In genomic region chr13:113616751-113617337, GRCm38 (mm10) we compare ENCODE assay signal across 8 mouse cellular contexts. TPM values are rescaled to one million over a fixed set of nuclear protein-coding genes. Genes with fewer than 3 reads are reported as not detected.
DNase-seq lines count a peak whose midpoint lies in the region; ATAC-seq and TF ChIP-seq lines count a peak whose summit lies in the region.

No protein-coding gene starts in this region.

- TF ChIP-seq EP300 in liver, embryonic 14.5 days (IDR thresholded peaks at IDR 0.05; ENCODE audit: low read depth) = no peak

- WGBS in lung, embryonic 16.5 days = 50% methylated on average over 24 of the region's 24 CpGs
- 63% methylated on average over 24 of the region's 24 CpGs for WGBS in embryonic facial prominence, embryonic 10.5 days
- 55% methylated on average over 24 of the region's 24 CpGs for WGBS in hindbrain, embryonic 13.5 days
- WGBS in liver, embryonic 14.5 days (ENCODE audit: insufficient replicate concordance) = 61% methylated on average over 24 of the region's 24 CpGs

- TF ChIP-seq CTCF in liver, embryonic 14.5 days (IDR thresholded peaks at IDR 0.05; ENCODE audit: low read depth) = 0 out of 2 replicates have a peak, but pooled peaks have one; percentile 0

- no peak for ATAC-seq in lung, embryonic 16.5 days (ENCODE audit: low read depth)
- 0 out of 2 replicates have a peak, but pooled peaks have one; percentile 2 for ATAC-seq in hindbrain, embryonic 13.5 days (ENCODE audit: low FRiP score)
- ATAC-seq in liver, embryonic 14.5 days (ENCODE audit: insufficient read depth) = no peak

- no peaks in the 10 kb centered on the region for H3K9me3 ChIP-seq in lung, embryonic 16.5 days (ENCODE audit: control insufficient read depth, low read length)
- H3K9me3 ChIP-seq in embryonic facial prominence, embryonic 10.5 days = no peaks in the 10 kb centered on the region
- H3K9me3 ChIP-seq in hindbrain, embryonic 13.5 days = no peaks in the 10 kb centered on the region
- no peaks in the 10 kb centered on the region for H3K9me3 ChIP-seq in liver, embryonic 14.5 days (ENCODE audit: control insufficient read depth, low read length)

- peaks cover 45% of the 10 kb centered on the region for H3K4me1 ChIP-seq in lung, embryonic 16.5 days (replicated peaks; ENCODE audit: control insufficient read depth, insufficient read depth, low read length)
- peaks cover 78% of the 10 kb centered on the region for H3K4me1 ChIP-seq in embryonic facial prominence, embryonic 10.5 days
- peaks cover 58% of the 10 kb centered on the region for H3K4me1 ChIP-seq in hindbrain, embryonic 13.5 days (replicated peaks)
- peaks cover 0 to 19% of the 10 kb centered on the region in 2 experiments; a peak in 3 of 4 replicates for H3K4me1 ChIP-seq in liver, embryonic 14.5 days (replicated peaks; ENCODE audit: control insufficient read depth in 2 of 2, insufficient read depth in 2 of 2, low read length in 1 of 2)

- no peaks in the 10 kb centered on the region for H3K36me3 ChIP-seq in lung, embryonic 16.5 days (ENCODE audit: control insufficient read depth, insufficient read depth, low read length)
- H3K36me3 ChIP-seq in embryonic facial prominence, embryonic 10.5 days (replicated peaks) = peaks cover 17% of the 10 kb centered on the region
- no peaks in the 10 kb centered on the region for H3K36me3 ChIP-seq in hindbrain, embryonic 13.5 days
- H3K36me3 ChIP-seq in liver, embryonic 14.5 days (replicated peaks; ENCODE audit: control insufficient read depth, insufficient read depth, low read depth) = no peaks in the 10 kb centered on the region; the same call in 1 of the 2 replicates

- H3K27ac ChIP-seq in lung, embryonic 16.5 days (ENCODE audit: low read length) = no peak overlapping the region
- H3K27ac ChIP-seq in embryonic facial prominence, embryonic 10.5 days (replicated peaks) = peak overlapping the region; percentile 95
- peak overlapping the region; percentile 94; the same call in 1 of the 2 replicates for H3K27ac ChIP-seq in hindbrain, embryonic 13.5 days
- H3K27ac ChIP-seq in liver, embryonic 14.5 days = no peak overlapping the region

- H3K4me2 ChIP-seq in lung, embryonic 16.5 days (ENCODE audit: low read depth, low read length) = peak overlapping the region; percentile 79
- peak overlapping the region; percentile 90 for H3K4me2 ChIP-seq in hindbrain, embryonic 13.5 days
- H3K4me2 ChIP-seq in liver, embryonic 14.5 days (ENCODE audit: low read depth) = peak overlapping the region; percentile 90

- peak overlapping the region; percentile 79 for H3K4me3 ChIP-seq in lung, embryonic 16.5 days (ENCODE audit: low read length)
- peak overlapping the region; percentile 92 for H3K4me3 ChIP-seq in embryonic facial prominence, embryonic 10.5 days
- peak overlapping the region; percentile 88 for H3K4me3 ChIP-seq in hindbrain, embryonic 13.5 days
- peak overlapping the region; percentile 49 to 77 for H3K4me3 ChIP-seq in liver, embryonic 14.5 days (ENCODE audit: insufficient read depth in 1 of 2, low read depth in 2 of 2, low read length in 2 of 2)

- no peak for DNase-seq in lung, postnatal 36 days
- no peak for DNase-seq in embryonic facial prominence, embryonic 10.5 days (ENCODE audit: low spot score)
- no peak for DNase-seq in liver, embryonic 14.5 days (ENCODE audit: low read depth in 3 of 3, low spot score in 3 of 3)
- DNase-seq in thymus, postnatal 36 days = peak; percentile 15 to 29
- DNase-seq in embryo, embryonic 10.5 days (ENCODE audit: low spot score) = no peak
- DNase-seq in urinary bladder, postnatal 4 days (ENCODE audit: low spot score in 2 of 2) = no peak

- H3K9ac ChIP-seq in lung, embryonic 16.5 days (ENCODE audit: low read length) = peak overlapping the region; percentile 95
- H3K9ac ChIP-seq in hindbrain, embryonic 13.5 days = peak overlapping the region; percentile 97
- peak overlapping the region; percentile 2 for H3K9ac ChIP-seq in liver, embryonic 14.5 days (replicated peaks)

- no peaks in the 10 kb centered on the region for H3K27me3 ChIP-seq in lung, embryonic 16.5 days (ENCODE audit: control insufficient read depth, insufficient read depth, low read depth, low read length)
- H3K27me3 ChIP-seq in embryonic facial prominence, embryonic 10.5 days (replicated peaks; ENCODE audit: low read depth, poor library complexity, severe bottlenecking) = no peaks in the 10 kb centered on the region
- peaks cover 3% of the 10 kb centered on the region; the same call in 1 of the 2 replicates for H3K27me3 ChIP-seq in hindbrain, embryonic 13.5 days
- H3K27me3 ChIP-seq in liver, embryonic 14.5 days (ENCODE audit: control insufficient read depth, insufficient read depth, low read length) = no peaks in the 10 kb centered on the region

RNA-seq across cellular contexts. Expression of gene Snx18, which starts 1.5 kb away (rescaled TPM):
- polyA plus RNA-seq in lung, embryonic 16.5 days (2015; fragmentation: Nextera tagmentation; extraction: Ambion mirVana) = 14.8 and 15.3 TPM in 2 replicates
- 18.0 and 18.4 TPM in 2 replicates for polyA plus RNA-seq in embryonic facial prominence, embryonic 10.5 days (2016; fragmentation: Nextera tagmentation; extraction: Ambion mirVana)
- polyA plus RNA-seq in hindbrain, embryonic 13.5 days (2015; fragmentation: Nextera tagmentation; extraction: Ambion mirVana) = 10.8 and 11.2 TPM in 2 replicates
- polyA plus RNA-seq in liver, embryonic 14.5 days (2012; rRNA removed) = 3.0 and 3.8 TPM in 2 replicates
- 5.9 and 6.2 TPM in 2 replicates for polyA plus RNA-seq in liver, embryonic 14.5 days (2014; fragmentation: Nextera tagmentation; extraction: Ambion mirVana)

RNA-seq across cellular contexts. Expression of gene Hspb3, which starts 46.6 kb away (rescaled TPM):
- 2.3 and 2.9 TPM in 2 replicates for polyA plus RNA-seq in lung, embryonic 16.5 days (2015; fragmentation: Nextera tagmentation; extraction: Ambion mirVana)
- 0.20 TPM in 1 of 2 replicates, not detected in the other for polyA plus RNA-seq in embryonic facial prominence, embryonic 10.5 days (2016; fragmentation: Nextera tagmentation; extraction: Ambion mirVana)
- 0.35 TPM in 1 of 2 replicates, not detected in the other for polyA plus RNA-seq in hindbrain, embryonic 13.5 days (2015; fragmentation: Nextera tagmentation; extraction: Ambion mirVana)
- 0.06 TPM in 1 of 2 replicates, not detected in the other for polyA plus RNA-seq in liver, embryonic 14.5 days (2012; rRNA removed)
- not detected in 2 replicates for polyA plus RNA-seq in liver, embryonic 14.5 days (2014; fragmentation: Nextera tagmentation; extraction: Ambion mirVana)

Comparison
In these comparisons a context has a peak if more than half of its experiments do, and no peak if none do; other contexts are left out.
1. H3K27ac ChIP-seq: peak in embryonic facial prominence, embryonic 10.5 days (single experiment) and hindbrain, embryonic 13.5 days (single experiment); none in lung, embryonic 16.5 days (single experiment) and liver, embryonic 14.5 days (single experiment).
2. H3K9ac ChIP-seq: peak in every context shown above with its lines; median percentile 97 in hindbrain, embryonic 13.5 days; 95 in lung, embryonic 16.5 days; 2 in liver, embryonic 14.5 days.
3. DNase-seq: peak in thymus, postnatal 36 days (2 of 2); none in lung, postnatal 36 days (single experiment), embryonic facial prominence, embryonic 10.5 days (single experiment), liver, embryonic 14.5 days (0 of 3), embryo, embryonic 10.5 days (single experiment) and urinary bladder, postnatal 4 days (0 of 2).
4. Peak in every context shown above with its lines, with median percentiles within 50 percentile points of each other: H3K4me2 ChIP-seq and H3K4me3 ChIP-seq.